Mouse (Mus musculus) C2C12 (cell line): ENCODE results near the gene Atraid.

Experiments used
- CEBPB ChIP-seq: IDR thresholded peaks from one replicate; pipeline ENCODE4 v1.6.1; 2011; ENCODE audit warnings: low read depth, mild to moderate bottlenecking, control low read depth, moderate library complexity
- CTCF ChIP-seq: IDR thresholded peaks from one replicate; pipeline ENCODE4 v1.5.1; 2011; ENCODE audit not compliant: control insufficient read depth, insufficient read depth, insufficient read length
- MAX ChIP-seq: IDR thresholded peaks from one replicate; pipeline ENCODE4 v1.6.1; 2011; ENCODE audit warnings: mild to moderate bottlenecking, control low read depth
- MYOD1 ChIP-seq: IDR thresholded peaks from one replicate; pipeline ENCODE4 v1.6.1; 2011; ENCODE audit warnings: low read depth; ENCODE audit not compliant: control insufficient read depth, insufficient read length
- MYOG ChIP-seq: IDR thresholded peaks from one replicate; pipeline ENCODE4 v1.6.1; 2011; ENCODE audit not compliant: control insufficient read depth, insufficient read length; ENCODE audit errors: extremely low read depth
- USF1 ChIP-seq: IDR thresholded peaks from one replicate; pipeline ENCODE4 v1.6.1; 2011; ENCODE audit warnings: low read depth, mild to moderate bottlenecking, control low read depth, moderate library complexity

- no peak for TF ChIP-seq CTCF
- TF ChIP-seq MAX, result peak; percentile 78
- no peak for TF ChIP-seq MYOD1
- TF ChIP-seq MYOG, result no peak
- peak; percentile 78 for TF ChIP-seq USF1
- no peak for TF ChIP-seq CEBPB
Measured at GRCm38 (mm10) chr5:31047848-31048762, at the start of gene Atraid.
